Mouse (Mus musculus) lung, adult 2 months (tissue): ENCODE results near the gene Tpcn2. TPM values are rescaled to one million over a fixed set of nuclear protein-coding genes. Genes with fewer than 3 reads are reported as not detected.

Experiments used
- DNase-seq: peaks from one replicate; pipeline ENCODE4 v3.0.0; 2022
- H3K4me1 ChIP-seq: fragments of 200-500 bp; 2 replicates; pipeline ENCODE4 v1.6.1; 2011; ENCODE audit warnings: low read length; ENCODE audit not compliant: control insufficient read depth, insufficient read depth
- H3K4me3 ChIP-seq: fragments of 200-500 bp; replicated peaks from 2 replicates; pipeline ENCODE3; 2011; ENCODE audit warnings: low read depth, mild to moderate bottlenecking, control low read depth, low read length; ENCODE audit errors: extremely low read depth
- CTCF ChIP-seq: fragments of 200-500 bp; IDR thresholded peaks from 2 replicates; pipeline ENCODE4 v1.5.1; 2011; ENCODE audit warnings: mild to moderate bottlenecking, low read length, control low read depth; ENCODE audit not compliant: insufficient read depth
- POLR2A ChIP-seq: fragments of 200-500 bp; IDR thresholded peaks from 2 replicates; pipeline ENCODE4 v1.6.1; 2011; ENCODE audit warnings: low read depth, mild to moderate bottlenecking, control low read depth, low read length, borderline replicate concordance; ENCODE audit errors: extremely low read depth
- WGBS: fragments of 180-500 bp; shearing (Covaris S2); methylation state at CpG from one replicate; pipeline ENCODE4 v1.1.7; 2018; 5-methylcytosine and 5-hydroxymethylcytosine counted together
- polyA plus RNA-seq: library from polyadenylated mRNA; depleted of rRNA; stranded (reverse); fragments of >200 nt; gene quantifications from 2 replicates; pipeline ENCODE4 v1.2.3, GENCODE M21; 2012

Gene Tpcn2
- polyA plus RNA-seq, 1 experiment: 40.9 TPM

DNA sequence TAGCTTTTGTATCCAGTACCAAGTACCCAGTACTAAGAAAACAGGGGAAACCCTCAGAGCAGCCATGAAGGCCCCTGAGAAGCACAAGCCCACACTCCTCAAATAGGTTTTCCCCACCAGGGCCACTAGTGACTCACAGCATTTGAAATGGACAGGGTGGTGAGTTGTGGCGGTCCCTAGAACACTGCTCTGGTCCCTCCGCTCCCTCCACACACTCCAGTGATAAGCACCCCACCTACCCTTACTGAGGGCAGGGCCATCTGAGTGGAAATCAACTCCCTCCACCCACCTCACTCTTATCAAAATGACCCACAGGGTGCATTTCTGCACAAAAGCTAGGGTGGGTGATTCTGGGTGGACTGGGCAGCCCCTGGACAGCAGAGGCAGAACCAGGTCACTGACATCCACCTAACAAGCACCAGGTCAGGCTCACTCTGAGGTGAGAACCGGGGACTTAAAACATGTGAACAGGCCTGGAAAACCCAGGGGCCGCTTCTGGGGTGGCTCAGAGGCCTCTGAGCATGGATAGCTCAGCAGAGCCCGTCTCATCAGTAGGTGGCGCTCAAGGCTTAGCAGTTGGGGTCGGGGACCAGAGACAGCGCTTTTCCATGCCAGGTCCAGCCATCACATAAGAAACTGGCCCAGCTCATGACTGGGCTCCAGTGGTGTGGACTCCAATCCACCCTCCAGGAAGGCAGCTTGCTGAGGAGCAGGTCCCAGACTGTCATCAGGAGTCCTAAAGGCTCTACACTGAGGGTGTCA lies 30.9 kb downstream of the Tpcn2 start:
- Histone ChIP-seq H3K4me1 (no peaks in the 10 kb centered on the region), H3K4me3 (no peak overlapping the region)
- TF ChIP-seq CTCF (peak; percentile 73), POLR2A (no peak)
- WGBS: 29% methylated on average over 8 of the region's 8 CpGs
- peak; percentile 80 for DNase-seq

DNA sequence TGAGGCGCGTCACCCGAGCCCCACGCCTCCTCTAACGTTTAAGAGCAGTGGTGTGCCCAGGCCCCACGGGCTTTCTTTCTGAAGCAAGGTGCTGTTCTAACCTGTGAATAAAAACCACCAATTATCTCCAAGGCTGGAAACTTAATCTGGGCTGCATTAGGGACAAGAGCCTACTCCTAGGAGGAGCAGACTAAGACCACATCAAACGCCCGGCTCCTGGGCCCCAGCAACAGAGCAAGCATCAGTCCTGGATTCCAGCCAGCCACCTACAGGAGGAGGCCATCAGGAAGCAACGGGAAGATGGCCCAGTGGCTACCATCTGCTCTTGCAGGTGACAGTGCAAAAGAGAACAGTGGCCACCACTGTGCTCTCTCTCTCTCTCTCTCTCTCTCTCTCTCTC lies 33.6 kb downstream of the Tpcn2 start:
- H3K4me3 ChIP-seq: no peak overlapping the region
- no peaks in the 10 kb centered on the region for H3K4me1 ChIP-seq
- WGBS: 66% methylated on average over 9 of the region's 9 CpGs
- no peak for TF ChIP-seq CTCF
- TF ChIP-seq POLR2A: no peak
- no peak for DNase-seq

DNA sequence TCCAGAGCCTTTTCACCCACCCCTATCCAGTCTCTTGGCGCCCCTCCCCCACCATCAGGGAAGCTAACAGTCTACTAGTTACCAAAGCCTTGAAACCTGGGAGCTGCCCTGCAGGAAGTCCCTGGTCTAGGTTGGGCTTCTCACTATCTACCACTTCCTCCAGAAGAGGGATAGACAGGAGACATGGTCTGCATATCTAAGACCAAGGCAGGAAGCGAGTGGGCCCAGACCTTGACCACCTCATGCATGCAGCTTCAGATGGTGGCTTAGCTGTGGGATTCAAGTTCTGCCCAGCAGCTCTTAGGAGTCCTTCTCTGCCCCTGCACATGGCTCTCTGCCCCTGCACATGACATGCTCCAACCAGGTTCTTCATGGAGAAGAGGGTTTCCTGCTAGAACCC lies 34.9 kb downstream of the Tpcn2 start:
- TF ChIP-seq POLR2A: no peak
- TF ChIP-seq CTCF: no peak
- 86% methylated on average over 2 of the region's 2 CpGs for WGBS
- Histone ChIP-seq H3K4me3 (no peak overlapping the region), H3K4me1 (no peaks in the 10 kb centered on the region)
- no peak for DNase-seq

DNA sequence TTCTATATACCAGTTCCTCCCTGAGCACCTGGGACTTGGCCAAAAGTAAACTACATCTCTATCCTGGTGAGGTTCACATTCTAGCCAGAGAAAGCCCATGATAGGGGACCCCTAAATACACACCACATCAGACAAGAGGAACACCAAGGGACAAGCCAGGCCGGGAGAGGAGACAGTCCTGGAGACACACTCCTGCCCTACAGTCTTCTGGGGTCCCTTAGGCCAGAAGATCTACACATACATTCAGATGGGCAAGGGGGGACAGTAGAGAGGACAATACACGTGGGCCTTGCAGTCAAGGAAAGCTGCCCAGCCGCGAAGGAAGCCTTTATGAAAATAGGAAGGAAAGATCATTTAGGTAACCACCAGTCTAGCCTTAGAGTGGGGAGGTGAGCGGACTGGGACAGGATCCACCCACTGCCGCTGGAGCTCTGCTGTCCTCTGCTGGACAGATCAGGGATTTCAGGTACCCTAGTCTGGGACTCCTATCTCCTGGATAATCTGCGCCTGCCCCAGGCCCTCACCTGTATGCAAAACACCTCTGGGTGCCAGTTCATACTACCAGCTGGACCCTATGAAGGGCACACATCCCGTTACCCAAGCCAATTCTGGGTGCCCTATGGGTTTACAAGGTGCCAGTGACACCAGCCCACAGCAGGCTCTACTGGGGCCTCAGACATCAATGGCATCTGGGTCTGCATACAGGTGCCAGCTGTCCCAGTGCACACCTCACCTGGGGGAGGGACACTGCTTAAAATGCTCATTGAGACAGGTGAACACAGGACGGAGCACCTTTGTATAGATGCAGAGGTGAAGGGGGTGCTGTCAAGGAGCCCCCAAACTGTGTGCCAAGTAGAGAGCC lies 40.7 kb downstream of the Tpcn2 start:
- TF ChIP-seq POLR2A: no peak
- TF ChIP-seq CTCF: peak; percentile 100

DNA sequence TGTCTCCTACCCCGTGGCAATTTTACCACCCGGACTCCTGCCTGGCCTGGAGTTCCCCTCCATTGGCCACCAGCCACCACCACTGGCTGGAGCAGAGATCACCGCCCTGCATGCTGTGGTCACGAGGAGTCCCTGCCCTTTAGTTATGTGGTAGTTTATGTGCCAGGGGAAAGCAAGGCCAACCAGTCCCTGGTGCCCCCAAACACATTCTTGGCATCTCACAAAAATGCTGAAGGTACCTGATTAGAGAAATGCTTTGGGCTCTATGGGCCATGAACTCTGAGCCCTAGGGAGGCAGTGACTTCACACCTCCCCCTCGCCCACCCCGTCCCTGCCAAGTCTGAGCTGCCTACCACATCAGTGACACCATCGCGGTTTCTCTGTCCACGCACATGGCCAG lies 41.8 kb downstream of the Tpcn2 start:
- TF ChIP-seq CTCF: no peak
- WGBS: 67% methylated on average over 9 of the region's 9 CpGs
- 0 out of 2 replicates have a peak, but pooled peaks cover 5% of the 10 kb centered on the region for H3K4me1 ChIP-seq
- no peak for DNase-seq
- H3K4me3 ChIP-seq: no peak overlapping the region

More for the DNA sequence above, 40.7 kb downstream of the Tpcn2 start:
- Histone ChIP-seq H3K4me1 (0 out of 2 replicates have a peak, but pooled peaks cover 5% of the 10 kb centered on the region), H3K4me3 (no peak overlapping the region)
- DNase-seq: peak; percentile 86
- WGBS: 11% methylated on average over 9 of the region's 9 CpGs

DNA sequence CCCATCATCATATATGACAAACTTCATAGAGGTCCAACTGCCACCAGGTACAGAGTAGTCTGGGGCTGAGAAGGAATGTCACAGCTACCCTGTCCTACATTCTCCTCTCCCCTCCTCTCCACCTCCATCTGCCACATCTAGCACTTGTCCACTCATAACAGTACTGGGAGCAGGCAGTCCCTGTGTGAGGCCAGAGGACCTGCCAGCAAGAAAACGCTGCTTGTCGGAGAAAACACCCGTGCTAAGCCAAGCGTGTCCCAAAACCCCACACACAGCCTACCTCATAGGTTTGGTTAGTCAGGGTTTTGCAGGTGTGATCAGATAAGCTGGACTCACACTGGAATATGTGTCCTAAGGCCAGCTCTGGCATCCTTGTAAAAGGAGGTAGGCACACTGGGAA lies 42.9 kb downstream of the Tpcn2 start:
- 92% methylated on average over 4 of the region's 4 CpGs for WGBS
- no peak for DNase-seq
- no peak for TF ChIP-seq CTCF
- no peak for TF ChIP-seq POLR2A
- 0 out of 2 replicates have a peak, but pooled peaks cover 5% of the 10 kb centered on the region for H3K4me1 ChIP-seq
- no peak overlapping the region for H3K4me3 ChIP-seq

DNA sequence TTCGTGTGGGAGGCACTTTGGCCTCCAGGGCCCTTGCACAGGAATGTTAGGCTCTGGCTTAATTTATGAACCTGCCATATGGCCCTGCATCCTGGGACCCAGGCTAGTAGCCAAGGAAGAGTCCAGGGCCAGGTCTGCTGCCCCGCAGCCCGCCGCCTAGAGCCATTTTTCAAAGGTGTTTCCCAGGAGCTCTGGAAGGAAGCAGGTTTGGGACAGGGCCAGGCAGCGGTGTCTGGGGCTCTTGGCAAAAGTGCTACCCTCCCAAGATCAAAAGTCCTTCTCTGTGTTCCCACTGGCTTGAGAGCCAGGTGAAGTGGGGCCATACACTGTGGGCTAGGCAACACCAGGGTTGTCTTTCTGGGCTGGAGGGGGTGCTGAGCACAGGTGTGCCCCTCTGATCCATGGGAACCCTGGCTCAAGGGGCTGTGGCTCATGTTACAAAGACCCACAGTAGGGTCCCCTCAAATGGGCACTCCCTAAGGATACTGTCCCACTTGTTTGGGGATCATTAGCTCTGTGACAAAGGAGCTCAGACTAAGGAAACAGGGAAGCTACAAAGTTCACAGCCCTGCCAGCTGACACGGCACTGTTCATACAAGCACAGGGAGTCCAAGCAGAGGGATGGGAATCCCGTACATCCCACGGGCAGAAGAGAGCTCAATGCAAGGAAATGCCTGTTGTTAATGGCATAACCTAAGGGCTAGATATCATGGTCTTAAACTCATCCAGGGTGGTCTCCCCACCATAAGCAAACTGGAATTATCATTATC lies 43.9 kb downstream of the Tpcn2 start:
- Histone ChIP-seq H3K4me3 (no peak overlapping the region), H3K4me1 (0 out of 2 replicates have a peak, but pooled peaks cover 5% of the 10 kb centered on the region)
- 65% methylated on average over 8 of the region's 8 CpGs for WGBS
- peak; percentile 26 for DNase-seq
- no peak for TF ChIP-seq CTCF
- no peak for TF ChIP-seq POLR2A

DNA sequence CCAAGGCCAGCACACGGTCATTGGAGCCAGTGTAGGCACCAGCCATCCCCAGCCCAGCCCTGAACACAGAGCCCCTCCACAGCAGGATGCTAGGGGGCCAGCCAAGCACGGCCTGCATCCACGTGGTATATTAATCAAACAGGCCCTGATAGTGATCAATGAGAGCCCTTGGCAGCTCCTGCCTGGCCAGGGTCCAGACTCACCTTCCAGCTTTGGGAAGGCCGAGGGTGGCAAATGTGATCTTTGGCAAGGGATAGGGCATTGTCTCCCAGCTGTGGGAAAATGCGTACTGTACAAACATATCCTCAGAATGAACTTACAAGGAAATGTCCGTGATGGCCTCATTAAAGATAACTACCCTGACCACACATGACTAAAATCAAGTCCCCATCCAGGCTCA lies 44.7 kb downstream of the Tpcn2 start:
- TF ChIP-seq CTCF (no peak), POLR2A (no peak)
- no peak overlapping the region for H3K4me3 ChIP-seq
- 0 out of 2 replicates have a peak, but pooled peaks cover 5% of the 10 kb centered on the region for H3K4me1 ChIP-seq
- DNase-seq: no peak
- WGBS: 25% methylated on average over 6 of the region's 6 CpGs
